Mouse (Mus musculus) hindbrain, postnatal 0 days (tissue): ENCODE measurements at regions not wholly inside any gene's neighbourhood (a gene's known extent, or its start where the extent isn't known, plus 50 kb on each side); places are given as distances from the start of the nearest gene placed in this dataset.

Experiments
- ATAC-seq: fragments of 200-750 bp; cut with Nextera tagmentation; 2 replicates; pipeline ENCODE4 v1.8.0; 2017; ENCODE audit warnings: mild to moderate bottlenecking, moderate TSS enrichment, moderate library complexity
- DNase-seq: peaks from one replicate; pipeline ENCODE4 v3.0.0-alpha.2; 2015; ENCODE audit warnings: low spot score
- H3K27ac ChIP-seq: fragments of 300-500 bp; sonication (generic); 2 replicates; pipeline ENCODE4 v1.5.1; 2014; ENCODE audit warnings: mild to moderate bottlenecking
- H3K27me3 ChIP-seq: fragments of 300-500 bp; sonication (generic); 2 replicates; pipeline ENCODE4 v1.6.1; 2014; ENCODE audit warnings: low read length, mixed read lengths; ENCODE audit not compliant: insufficient read depth
- H3K36me3 ChIP-seq: fragments of 300-500 bp; sonication (generic); 2 replicates; pipeline ENCODE4 v1.6.1; 2014; ENCODE audit warnings: low read length, mixed read lengths; ENCODE audit not compliant: insufficient read depth
- H3K4me1 ChIP-seq: fragments of 300-500 bp; sonication (generic); 2 replicates; pipeline ENCODE4 v1.6.1; 2014; ENCODE audit warnings: antibody characterized with exemption, low read length, mixed read lengths; ENCODE audit not compliant: insufficient read depth
- H3K4me2 ChIP-seq: fragments of 300-500 bp; sonication (generic); 2 replicates; pipeline ENCODE4 v1.6.1; 2014; ENCODE audit warnings: low read depth, mild to moderate bottlenecking, low read length, moderate library complexity, mixed read lengths
- H3K4me3 ChIP-seq: fragments of 300-500 bp; sonication (generic); 2 replicates; pipeline ENCODE4 v1.5.1; 2014; ENCODE audit warnings: low read length
- H3K9ac ChIP-seq: fragments of 300-500 bp; sonication (generic); replicated peaks from 2 replicates; pipeline ENCODE4 v1.6.1; 2014; ENCODE audit warnings: mild to moderate bottlenecking, low read length, moderate library complexity, mixed read lengths
- H3K9me3 ChIP-seq: fragments of 300-500 bp; sonication (generic); 2 replicates; pipeline ENCODE4 v1.6.1; 2016; ENCODE audit warnings: low read length, mixed read lengths
- CTCF ChIP-seq: IDR thresholded peaks from 2 replicates; pipeline ENCODE4 v1.5.1; 2016; ENCODE audit warnings: antibody characterized with exemption, control low read depth, low read depth
- WGBS: fragments of 180-500 bp; shearing (Covaris S2); extraction: QIAGEN DNeasy Blood & Tissue Kit; methylation state at CpG from one replicate; pipeline ENCODE4 v1.1.7; 2014; 5-methylcytosine and 5-hydroxymethylcytosine counted together

- Histone ChIP-seq H3K27me3 (no peaks in the 10 kb centered on the region), H3K27ac (no peak overlapping the region), H3K4me1 (no peaks in the 10 kb centered on the region), H3K4me2 (no peak overlapping the region), H3K9me3 (no peaks in the 10 kb centered on the region), H3K36me3 (no peaks in the 10 kb centered on the region), H3K9ac (no peak overlapping the region), H3K4me3 (no peak overlapping the region)
- TF ChIP-seq CTCF, result no peak
- no peak for DNase-seq
- ATAC-seq, result no peak
- WGBS, result 90% methylated on average over 7 of the region's 7 CpGs
Measured at GRCm38 (mm10) chr10:21756811-21757210, 125.2 kb upstream of the Sgk1 start.

GRCm38 (mm10) chr10:21758122-21758521 lies 123.9 kb upstream of the Sgk1 start:
- 86% methylated on average over 6 of the region's 6 CpGs for WGBS

GRCm38 (mm10) chr10:21762516-21762915 lies 119.5 kb upstream of the Sgk1 start:
- Histone ChIP-seq H3K4me3 (no peak overlapping the region), H3K4me2 (no peak overlapping the region), H3K9ac (no peak overlapping the region), H3K27me3 (no peaks in the 10 kb centered on the region), H3K27ac (no peak overlapping the region), H3K4me1 (no peaks in the 10 kb centered on the region), H3K36me3 (no peaks in the 10 kb centered on the region), H3K9me3 (no peaks in the 10 kb centered on the region)
- ATAC-seq (no peak), DNase-seq (no peak)
- 81% methylated on average over 5 of the region's 5 CpGs for WGBS
- TF ChIP-seq CTCF, result no peak

More at GRCm38 (mm10) chr10:21758122-21758521, 123.9 kb upstream of the Sgk1 start:
- no peak overlapping the region for H3K4me2 ChIP-seq
- no peaks in the 10 kb centered on the region for H3K9me3 ChIP-seq
- TF ChIP-seq CTCF, result no peak
- no peaks in the 10 kb centered on the region for H3K27me3 ChIP-seq
- no peaks in the 10 kb centered on the region for H3K36me3 ChIP-seq
- H3K9ac ChIP-seq, result no peak overlapping the region
- ATAC-seq (no peak), DNase-seq (no peak)
- H3K4me1 ChIP-seq, result no peaks in the 10 kb centered on the region
- H3K4me3 ChIP-seq, result no peak overlapping the region
- no peak overlapping the region for H3K27ac ChIP-seq

- ATAC-seq (no peak), DNase-seq (no peak)
- WGBS, result 94% methylated on average over 17 of the region's 17 CpGs
- Histone ChIP-seq H3K27ac (no peak overlapping the region), H3K4me1 (no peaks in the 10 kb centered on the region), H3K4me2 (no peak overlapping the region), H3K9ac (no peak overlapping the region), H3K36me3 (no peaks in the 10 kb centered on the region), H3K4me3 (no peak overlapping the region), H3K9me3 (no peaks in the 10 kb centered on the region), H3K27me3 (no peaks in the 10 kb centered on the region)
- no peak for TF ChIP-seq CTCF
Measured at GRCm38 (mm10) chr10:21763017-21763964, 118.7 kb upstream of the Sgk1 start.

- no peak overlapping the region for H3K9ac ChIP-seq
- H3K9me3 ChIP-seq, result no peaks in the 10 kb centered on the region
- TF ChIP-seq CTCF, result no peak
- H3K4me1 ChIP-seq, result no peaks in the 10 kb centered on the region
- H3K4me2 ChIP-seq, result no peak overlapping the region
- WGBS, result 83% methylated on average over 8 of the region's 8 CpGs
- no peak overlapping the region for H3K27ac ChIP-seq
- DNase-seq (no peak), ATAC-seq (no peak)
- H3K36me3 ChIP-seq, result no peaks in the 10 kb centered on the region
- no peaks in the 10 kb centered on the region for H3K27me3 ChIP-seq
- no peak overlapping the region for H3K4me3 ChIP-seq
Measured at GRCm38 (mm10) chr10:21764090-21764489, 117.9 kb upstream of the Sgk1 start.

- Histone ChIP-seq H3K27me3 (no peaks in the 10 kb centered on the region), H3K4me1 (no peaks in the 10 kb centered on the region), H3K27ac (no peak overlapping the region), H3K36me3 (no peaks in the 10 kb centered on the region), H3K9me3 (no peaks in the 10 kb centered on the region), H3K9ac (no peak overlapping the region), H3K4me2 (no peak overlapping the region), H3K4me3 (no peak overlapping the region)
- ATAC-seq, result no peak
- no peak for DNase-seq
- WGBS, result 81% methylated on average over 13 of the region's 13 CpGs
- no peak for TF ChIP-seq CTCF
Measured at GRCm38 (mm10) chr10:21764891-21765290, 117.1 kb upstream of the Sgk1 start.

- no peaks in the 10 kb centered on the region for H3K27me3 ChIP-seq
- H3K9ac ChIP-seq, result no peak overlapping the region
- H3K27ac ChIP-seq, result no peak overlapping the region
- H3K9me3 ChIP-seq, result no peaks in the 10 kb centered on the region
- H3K36me3 ChIP-seq, result no peaks in the 10 kb centered on the region
- H3K4me2 ChIP-seq, result no peak overlapping the region
- no peak for DNase-seq
- H3K4me3 ChIP-seq, result no peak overlapping the region
- no peak for TF ChIP-seq CTCF
- no peaks in the 10 kb centered on the region for H3K4me1 ChIP-seq
- ATAC-seq, result no peak
- 50% methylated on average over 4 of the region's 4 CpGs for WGBS
Measured at GRCm38 (mm10) chr10:21773548-21773947, 108.4 kb upstream of the Sgk1 start.
